Mouse (Mus musculus): ENCODE data around the gene Urm1. TPM values are rescaled to one million over a fixed set of nuclear protein-coding genes. Genes with fewer than 3 reads are reported as not detected.

The Urm1 gene
- polyA plus RNA-seq, 1 experiment from 2014 or later = 23.8 TPM

GRCm38 (mm10) chr2:29855585-29856210 lies 35.8 kb downstream of the Urm1 start:
- Histone ChIP-seq H3K27ac (no peak overlapping the region), H3K4me2 (replicated peaks) (no peak overlapping the region), H3K36me3 (no peaks in the 10 kb centered on the region), H3K4me3 (replicated peaks) (no peak overlapping the region), H3K4me1 (replicated peaks) (no peaks in the 10 kb centered on the region), H3K9ac (no peak overlapping the region), H3K27me3 (replicated peaks) (peaks cover 6% of the 10 kb centered on the region; the same call in 1 of the 2 replicates), H3K9me3 (no peaks in the 10 kb centered on the region)
- WGBS = 74% methylated on average over 10 of the region's 10 CpGs
- ATAC-seq = no peak

- H3K4me1 ChIP-seq (replicated peaks) = no peaks in the 10 kb centered on the region
- no peak overlapping the region for H3K9ac ChIP-seq
- no peak overlapping the region for H3K27ac ChIP-seq
- no peaks in the 10 kb centered on the region for H3K9me3 ChIP-seq
- no peak for ATAC-seq
- WGBS = 28% methylated on average over 19 of the region's 19 CpGs
- H3K4me3 ChIP-seq (replicated peaks) = no peak overlapping the region
- peaks cover 6% of the 10 kb centered on the region; the same call in 1 of the 2 replicates for H3K27me3 ChIP-seq (replicated peaks)
- no peaks in the 10 kb centered on the region for H3K36me3 ChIP-seq
- no peak overlapping the region for H3K4me2 ChIP-seq (replicated peaks)
Observed at GRCm38 (mm10) chr2:29856451-29857260, 36.8 kb downstream of the Urm1 start.

GRCm38 (mm10) chr2:29857341-29857740 lies 37.5 kb downstream of the Urm1 start:
- Histone ChIP-seq H3K9ac (no peak overlapping the region), H3K4me2 (replicated peaks) (no peak overlapping the region), H3K27ac (no peak overlapping the region), H3K4me1 (replicated peaks) (no peaks in the 10 kb centered on the region), H3K9me3 (no peaks in the 10 kb centered on the region), H3K27me3 (replicated peaks) (peaks cover 6% of the 10 kb centered on the region; the same call in 1 of the 2 replicates), H3K4me3 (replicated peaks) (no peak overlapping the region), H3K36me3 (no peaks in the 10 kb centered on the region)
- 33% methylated on average over 2 of the region's 2 CpGs for WGBS
- no peak for ATAC-seq

GRCm38 (mm10) chr2:29857967-29858366 lies 38.1 kb downstream of the Urm1 start:
- H3K4me2 ChIP-seq (replicated peaks) = no peak overlapping the region
- no peak overlapping the region for H3K4me3 ChIP-seq (replicated peaks)
- no peak overlapping the region for H3K27ac ChIP-seq
- H3K9ac ChIP-seq = no peak overlapping the region
- no peak for ATAC-seq
- H3K36me3 ChIP-seq = no peaks in the 10 kb centered on the region
- WGBS = 69% methylated on average over 5 of the region's 5 CpGs
- H3K4me1 ChIP-seq (replicated peaks) = no peaks in the 10 kb centered on the region
- H3K27me3 ChIP-seq (replicated peaks) = peaks cover 6% of the 10 kb centered on the region; the same call in 1 of the 2 replicates
- H3K9me3 ChIP-seq = no peaks in the 10 kb centered on the region

- Histone ChIP-seq H3K9ac (no peak overlapping the region), H3K4me2 (replicated peaks) (no peak overlapping the region), H3K4me1 (replicated peaks) (no peaks in the 10 kb centered on the region), H3K4me3 (replicated peaks) (no peak overlapping the region), H3K36me3 (no peaks in the 10 kb centered on the region), H3K9me3 (no peaks in the 10 kb centered on the region), H3K27ac (no peak overlapping the region), H3K27me3 (replicated peaks) (peaks cover 6% of the 10 kb centered on the region; the same call in 1 of the 2 replicates)
- no peak for ATAC-seq
- 9% methylated on average over 5 of the region's 5 CpGs for WGBS
Observed at GRCm38 (mm10) chr2:29858748-29859473, 39.0 kb downstream of the Urm1 start.

- WGBS = 70% methylated on average over 4 of the region's 4 CpGs
- H3K9ac ChIP-seq = no peak overlapping the region
- H3K4me3 ChIP-seq (replicated peaks) = no peak overlapping the region
- ATAC-seq = no peak
- no peak overlapping the region for H3K27ac ChIP-seq
- H3K4me1 ChIP-seq (replicated peaks) = peaks cover 6% of the 10 kb centered on the region
- H3K36me3 ChIP-seq = no peaks in the 10 kb centered on the region
- H3K9me3 ChIP-seq = no peaks in the 10 kb centered on the region
- H3K27me3 ChIP-seq (replicated peaks) = no peaks in the 10 kb centered on the region
- H3K4me2 ChIP-seq (replicated peaks) = no peak overlapping the region
Observed at GRCm38 (mm10) chr2:29865125-29865524, 45.2 kb downstream of the Urm1 start.

GRCm38 (mm10) chr2:29868949-29869645 lies 49.2 kb downstream of the Urm1 start, which contains the start of gene Cercam:
Cercam (plus strand) TSS chr2:29869164.
- peak within 1 kb of the TSS; percentile 63 for H3K9ac ChIP-seq
- 0 out of 2 replicates have a peak, but pooled peaks cover 4% of the 10 kb centered on the region for H3K36me3 ChIP-seq
- under 1% methylated on average over 41 of the region's 44 CpGs for WGBS
- peak within 1 kb of the TSS; percentile 61 for H3K4me3 ChIP-seq (replicated peaks)
- peak; percentile 96 for ATAC-seq
- H3K9me3 ChIP-seq = no peaks in the 10 kb centered on the region
- peaks cover 9% of the 10 kb centered on the region for H3K4me1 ChIP-seq (replicated peaks)
- peak within 1 kb of the TSS; percentile 77 for H3K27ac ChIP-seq
- peak within 1 kb of the TSS; percentile 97 for H3K4me2 ChIP-seq (replicated peaks)
- H3K27me3 ChIP-seq (replicated peaks) = no peaks in the 10 kb centered on the region

- H3K4me3 ChIP-seq (replicated peaks) = peak overlapping the region; percentile 61
- peak overlapping the region; percentile 77 for H3K27ac ChIP-seq
- WGBS = 5% methylated on average over 17 of the region's 17 CpGs
- peak overlapping the region; percentile 97 for H3K4me2 ChIP-seq (replicated peaks)
- H3K27me3 ChIP-seq (replicated peaks) = no peaks in the 10 kb centered on the region
- ATAC-seq = peak; percentile 69
- peaks cover 9% of the 10 kb centered on the region for H3K4me1 ChIP-seq (replicated peaks)
- H3K9me3 ChIP-seq = no peaks in the 10 kb centered on the region
- H3K36me3 ChIP-seq = 0 out of 2 replicates have a peak, but pooled peaks cover 4% of the 10 kb centered on the region
- H3K9ac ChIP-seq = peak overlapping the region; percentile 63
Observed at GRCm38 (mm10) chr2:29869646-29870451, 50.0 kb downstream of the Urm1 start.

GRCm38 (mm10) chr2:29872581-29873295 lies 52.9 kb downstream of the Urm1 start:
- Histone ChIP-seq H3K36me3 (0 out of 2 replicates have a peak, but pooled peaks cover 4% of the 10 kb centered on the region), H3K27me3 (replicated peaks) (no peaks in the 10 kb centered on the region), H3K4me2 (replicated peaks) (no peak overlapping the region), H3K4me1 (replicated peaks) (peaks cover 9% of the 10 kb centered on the region), H3K27ac (no peak overlapping the region), H3K9me3 (no peaks in the 10 kb centered on the region), H3K9ac (no peak overlapping the region), H3K4me3 (replicated peaks) (no peak overlapping the region)
- 92% methylated on average over 10 of the region's 10 CpGs for whole genome bisulfite sequencing
- no peak for ATAC-seq

- peaks cover 9% of the 10 kb centered on the region for H3K4me1 ChIP-seq (replicated peaks)
- H3K27ac ChIP-seq = no peak overlapping the region
- WGBS = 92% methylated on average over 4 of the region's 4 CpGs
- no peak overlapping the region for H3K4me3 ChIP-seq (replicated peaks)
- H3K36me3 ChIP-seq = 0 out of 2 replicates have a peak, but pooled peaks cover 4% of the 10 kb centered on the region
- no peak overlapping the region for H3K4me2 ChIP-seq (replicated peaks)
- no peak overlapping the region for H3K9ac ChIP-seq
- no peak for ATAC-seq
- H3K9me3 ChIP-seq = no peaks in the 10 kb centered on the region
- H3K27me3 ChIP-seq (replicated peaks) = no peaks in the 10 kb centered on the region
Observed at GRCm38 (mm10) chr2:29873801-29874200, 53.9 kb downstream of the Urm1 start.
